Mouse (Mus musculus): ENCODE data around the gene Serpina3m.

Serpina3m gene

DNA sequence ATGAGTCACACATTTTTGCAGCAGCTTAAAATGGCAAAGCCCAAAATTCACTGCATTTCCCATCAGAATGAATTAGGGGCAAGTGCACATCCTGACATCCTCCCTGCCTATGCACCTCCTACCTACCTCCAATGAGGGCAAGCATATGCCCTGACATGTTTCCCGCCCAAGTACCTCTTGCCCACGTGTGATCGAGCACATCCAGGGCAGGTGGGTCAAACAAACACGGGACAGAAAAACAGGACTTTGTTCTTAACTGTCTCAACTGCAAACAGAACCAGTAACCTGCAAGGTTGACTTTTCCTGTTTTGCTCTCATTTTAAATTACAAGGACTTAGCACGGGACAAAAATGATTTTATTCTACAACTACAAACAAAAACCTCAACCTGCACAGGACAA lies 65.7 kb downstream of the Serpina3m start:
- no peak for TF ChIP-seq GATA4 (IDR thresholded peaks at IDR 0.05; ENCODE audit: insufficient replicate concordance, low read length)

DNA sequence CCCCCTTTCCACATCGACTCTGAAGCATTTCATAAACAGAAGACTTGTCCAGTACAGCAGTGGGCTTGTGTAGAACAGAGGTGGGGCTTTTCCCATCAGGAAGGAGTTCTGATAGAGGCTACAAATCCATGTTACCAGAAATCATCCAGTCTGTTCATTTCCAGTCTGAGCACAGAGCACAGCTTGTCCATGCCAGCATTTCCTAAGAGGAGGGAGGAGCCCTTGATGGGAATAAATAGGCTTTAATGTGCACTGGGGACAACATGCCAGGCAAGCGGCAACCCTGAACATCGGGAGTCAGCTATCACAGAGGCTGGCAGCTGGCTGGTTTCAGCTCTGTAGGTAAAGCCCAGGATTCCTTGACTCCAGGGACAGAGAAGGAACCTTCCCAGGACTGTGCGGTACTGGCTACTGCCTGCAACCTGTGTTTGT lies 68.2 kb downstream of the Serpina3m start, which contains the start of gene Serpina3n:
TSS of gene Serpina3n (plus strand) at position 276 of the 432 bp plus-strand sequence.
- TF ChIP-seq GATA4 (IDR thresholded peaks at IDR 0.05; ENCODE audit: insufficient replicate concordance, low read length), result no peak

DNA sequence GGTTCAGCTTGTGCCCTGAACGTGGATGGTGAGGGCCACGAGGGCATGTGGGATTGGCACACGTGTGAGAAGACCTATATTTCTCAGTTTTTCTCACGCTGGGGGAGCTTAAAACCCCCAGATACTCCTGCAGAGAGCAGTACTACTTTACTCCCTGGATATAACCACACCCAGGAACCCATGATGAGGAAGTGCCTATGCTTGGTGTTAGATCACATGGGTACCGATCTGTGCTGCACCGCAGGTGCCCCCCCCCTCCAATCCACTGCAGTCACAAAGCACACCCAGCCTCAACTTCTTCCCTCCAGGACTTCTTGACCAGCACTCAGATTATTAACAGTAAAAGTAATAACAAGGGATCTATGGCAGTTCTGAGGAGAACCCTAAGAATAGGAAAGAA lies 74.2 kb downstream of the Serpina3m start:
- no peak for TF ChIP-seq GATA4 (IDR thresholded peaks at IDR 0.05; ENCODE audit: insufficient replicate concordance, low read length)

- TF ChIP-seq GATA4 (IDR thresholded peaks at IDR 0.05; ENCODE audit: insufficient replicate concordance, low read length), result no peak
These were observed 76.3 kb downstream of the Serpina3m start for GRCm38 (mm10) chr12:104414576-104414975.

DNA sequence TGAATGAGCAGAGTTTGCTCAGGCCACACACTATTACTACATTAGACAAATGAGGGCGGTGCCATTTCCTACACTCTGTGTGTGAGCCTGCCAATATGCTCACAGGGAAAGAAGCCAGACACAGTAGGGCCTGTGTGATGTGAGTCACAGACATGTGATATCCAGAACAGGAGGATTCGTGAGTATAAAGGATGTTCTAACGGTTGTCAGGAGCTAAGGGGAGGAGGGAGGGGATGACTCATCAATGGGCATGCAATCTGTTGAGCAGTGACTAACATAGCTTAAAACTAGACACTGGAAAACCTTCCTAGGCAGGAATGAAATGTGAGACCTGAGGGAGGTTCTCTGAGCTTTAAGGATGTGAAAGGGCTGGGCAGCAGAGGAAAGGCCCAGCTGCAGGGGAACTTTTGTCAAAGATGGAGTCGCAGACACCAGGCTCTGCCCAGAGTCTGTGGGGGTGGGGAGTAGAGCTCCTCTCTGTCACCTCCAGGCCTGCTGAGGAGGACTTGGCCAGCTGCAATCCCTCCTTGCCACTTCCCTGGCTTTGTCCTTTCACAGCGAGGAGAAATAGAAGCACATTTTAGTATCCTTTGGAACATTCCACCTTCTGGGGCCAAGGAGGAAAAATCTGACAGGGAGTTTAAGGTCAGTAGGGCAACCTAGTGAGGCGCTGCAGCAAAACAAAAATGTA lies 77.5 kb downstream of the Serpina3m start:
- TF ChIP-seq GATA4 (IDR thresholded peaks at IDR 0.05; ENCODE audit: insufficient replicate concordance, low read length), result no peak

DNA sequence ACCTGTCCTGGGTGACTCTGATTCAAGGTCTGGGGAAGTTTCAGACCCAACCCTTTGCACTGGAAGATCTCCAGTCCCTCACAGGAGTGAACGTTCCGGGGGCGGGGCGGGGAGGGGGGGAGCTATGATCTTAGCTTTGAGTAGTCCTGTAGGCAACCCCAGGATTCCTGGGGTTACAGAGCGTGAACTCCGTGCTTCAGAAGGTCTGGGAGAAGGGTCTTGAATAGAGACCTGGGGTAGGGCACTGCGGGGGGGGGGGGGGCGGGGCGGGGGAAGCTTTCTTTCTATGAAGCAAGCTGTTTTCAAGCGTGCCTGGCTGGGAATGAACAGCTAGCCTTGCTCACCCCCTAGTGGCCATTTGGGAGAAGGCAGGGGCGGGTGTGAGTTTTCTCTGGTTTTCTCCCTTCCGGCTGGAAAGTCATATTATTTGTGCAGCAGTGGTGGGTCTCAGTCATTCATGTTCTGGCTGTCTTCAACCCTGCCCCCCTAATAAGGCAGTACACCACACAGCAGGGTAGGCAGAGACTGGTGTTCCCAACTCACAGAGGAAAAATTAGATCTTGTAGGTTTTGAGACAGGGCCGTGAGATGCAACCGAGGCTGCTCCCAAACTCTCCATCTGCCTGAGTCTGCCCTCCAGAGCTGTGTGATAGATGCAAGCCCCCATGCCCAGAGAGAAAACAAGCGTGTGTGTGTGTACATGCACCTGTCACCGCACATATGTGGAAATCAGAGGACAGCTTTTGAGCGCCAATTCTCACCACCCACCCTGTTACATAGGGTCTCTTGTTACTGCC lies 80.3 kb downstream of the Serpina3m start:
- TF ChIP-seq GATA4 (IDR thresholded peaks at IDR 0.05; ENCODE audit: insufficient replicate concordance, low read length), result no peak

GRCm38 (mm10) chr12:104419136-104419462 lies 80.8 kb downstream of the Serpina3m start:
- no peak for TF ChIP-seq GATA4 (IDR thresholded peaks at IDR 0.05; ENCODE audit: insufficient replicate concordance, low read length)

DNA sequence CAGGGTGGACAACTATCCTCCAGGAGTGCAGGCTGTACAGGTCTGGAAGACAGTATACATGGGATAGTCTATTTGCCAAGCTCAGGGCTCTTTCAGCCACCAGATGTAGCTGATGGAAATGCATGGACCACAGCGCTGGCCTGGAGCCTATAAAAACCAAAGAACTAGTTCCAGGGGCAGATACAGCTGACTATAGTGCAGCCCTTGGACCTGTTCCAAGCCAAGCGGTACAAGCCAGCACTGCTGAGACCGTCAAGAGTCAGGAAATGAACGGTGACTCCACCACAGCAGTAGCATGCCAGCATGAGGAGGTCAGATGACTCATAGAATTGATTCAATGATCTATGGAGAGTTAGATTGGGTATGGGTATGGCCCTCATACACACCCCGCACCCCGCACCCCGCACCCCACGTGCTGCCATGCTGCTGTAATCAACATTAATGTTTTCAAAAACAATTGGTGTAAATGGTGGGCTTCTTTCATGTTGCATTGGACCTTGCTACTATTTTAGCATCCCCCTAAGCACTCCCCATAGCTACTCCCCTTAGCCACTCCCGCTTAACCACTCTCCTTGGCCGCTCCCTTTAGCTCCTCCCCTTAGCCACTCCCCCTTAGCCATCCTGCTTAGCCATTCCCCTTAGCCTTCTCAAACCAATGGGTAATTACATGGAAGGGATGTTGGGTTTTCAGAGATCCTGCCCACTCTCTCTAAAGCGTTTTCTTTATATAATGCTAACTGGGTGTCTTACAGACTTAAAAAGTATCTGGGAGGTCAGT lies 84.5 kb downstream of the Serpina3m start:
- TF ChIP-seq GATA4 (IDR thresholded peaks at IDR 0.05; ENCODE audit: insufficient replicate concordance, low read length), result no peak

- no peak for TF ChIP-seq GATA4 (IDR thresholded peaks at IDR 0.05; ENCODE audit: insufficient replicate concordance, low read length)
These were observed 87.3 kb downstream of the Serpina3m start for GRCm38 (mm10) chr12:104425591-104425990.

GRCm38 (mm10) chr12:104426915-104427314 lies 88.6 kb downstream of the Serpina3m start:
- no peak for TF ChIP-seq GATA4 (IDR thresholded peaks at IDR 0.05; ENCODE audit: insufficient replicate concordance, low read length)

- TF ChIP-seq GATA4 (IDR thresholded peaks at IDR 0.05; ENCODE audit: insufficient replicate concordance, low read length), result no peak
These were observed 93.1 kb downstream of the Serpina3m start for GRCm38 (mm10) chr12:104431359-104431758.

DNA sequence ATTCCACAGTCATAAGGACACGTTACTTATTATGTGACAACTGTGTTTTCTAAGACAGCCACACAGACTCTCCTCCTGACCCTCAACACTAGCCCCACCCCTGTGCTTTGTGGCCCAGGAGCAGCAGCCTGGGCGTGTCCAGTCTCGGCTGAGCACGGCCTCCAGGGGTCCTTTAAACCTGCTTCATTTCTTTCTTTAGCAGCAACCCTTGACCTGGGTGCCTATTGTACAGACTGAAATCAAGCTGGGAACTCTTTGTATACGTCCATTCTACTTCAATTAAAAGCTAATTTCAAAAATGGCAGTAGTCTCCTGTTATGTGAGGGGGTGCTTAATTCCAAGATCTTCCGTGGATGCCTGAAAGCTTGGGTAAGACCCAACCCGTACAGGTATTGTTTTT lies 94.9 kb downstream of the Serpina3m start:
- no peak for TF ChIP-seq GATA4 (IDR thresholded peaks at IDR 0.05; ENCODE audit: insufficient replicate concordance, low read length)

DNA sequence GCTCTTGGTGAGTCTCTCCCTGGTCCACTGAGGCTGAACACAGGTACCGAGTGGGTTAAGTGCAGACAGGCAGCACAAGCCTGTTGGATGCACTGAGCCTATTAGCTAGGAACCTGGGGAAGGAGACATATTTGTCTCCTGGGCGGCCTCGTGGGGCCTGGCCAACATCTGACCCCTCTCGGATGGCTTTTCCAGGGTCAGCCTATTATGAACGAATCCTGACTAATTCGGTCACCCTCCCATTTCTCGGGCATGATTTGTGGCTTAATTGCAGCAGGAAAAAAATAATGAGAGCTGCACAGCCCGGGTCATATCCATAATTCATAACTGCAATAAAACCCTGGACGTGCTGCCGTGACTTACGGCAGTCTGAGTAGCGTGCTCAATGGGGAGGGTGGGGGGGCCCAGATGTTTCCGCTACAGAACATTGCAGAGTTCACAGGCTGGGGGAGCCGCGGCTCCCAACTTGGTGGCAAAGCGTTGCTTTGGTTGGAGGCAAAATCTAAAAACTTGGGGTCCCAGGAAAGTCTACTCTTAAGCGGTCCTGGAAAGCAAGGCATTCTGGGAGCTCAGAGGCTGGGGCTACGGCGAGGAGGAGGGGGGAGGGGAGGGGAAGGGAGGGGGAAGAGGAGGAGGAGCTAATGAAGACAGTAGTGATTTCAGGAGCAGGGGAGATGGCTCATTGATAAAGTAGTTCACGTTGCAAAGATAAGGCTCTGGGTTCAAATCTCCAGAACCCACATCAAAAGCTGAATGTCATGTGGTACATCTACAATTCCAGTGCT lies 95.9 kb downstream of the Serpina3m start:
- TF ChIP-seq GATA4 (IDR thresholded peaks at IDR 0.05; ENCODE audit: insufficient replicate concordance, low read length), result no peak

DNA sequence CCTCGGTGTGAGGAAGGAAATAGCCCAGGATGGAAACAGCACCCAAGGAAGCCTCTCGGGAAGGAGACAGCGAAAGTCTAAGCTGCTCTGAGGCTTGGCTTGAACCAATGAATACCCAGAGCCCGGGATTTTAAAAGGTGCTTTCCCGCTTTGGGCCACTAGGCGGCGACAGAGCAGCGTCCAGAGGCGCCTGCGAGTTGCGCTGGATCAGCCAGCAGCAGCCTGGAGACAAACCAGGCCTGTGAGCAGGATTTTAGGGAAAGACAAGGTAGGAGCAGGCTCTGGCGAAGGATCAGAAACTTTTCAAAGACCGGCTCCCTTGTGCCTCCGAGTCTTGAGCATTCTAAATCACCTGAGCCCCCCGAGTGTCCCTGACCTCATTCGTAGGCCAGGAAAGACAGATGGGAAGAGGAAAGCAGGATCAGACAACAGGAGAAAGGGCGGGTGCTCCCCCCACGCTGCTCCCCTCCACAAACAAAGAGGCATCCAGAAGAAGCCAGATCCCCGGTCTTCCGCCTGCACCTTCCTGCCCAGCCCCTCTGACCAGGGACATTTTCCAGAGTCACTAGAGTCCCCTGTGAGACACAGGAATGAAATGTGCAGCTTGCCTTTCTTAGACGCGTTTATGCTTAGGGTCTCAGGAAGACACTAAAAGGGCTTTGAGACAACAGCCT lies 101.9 kb downstream of the Serpina3m start:
- TF ChIP-seq GATA4 (IDR thresholded peaks at IDR 0.05; ENCODE audit: insufficient replicate concordance, low read length), result no peak

Measured in liver, adult (tissue).